In the genomic region with DNA sequence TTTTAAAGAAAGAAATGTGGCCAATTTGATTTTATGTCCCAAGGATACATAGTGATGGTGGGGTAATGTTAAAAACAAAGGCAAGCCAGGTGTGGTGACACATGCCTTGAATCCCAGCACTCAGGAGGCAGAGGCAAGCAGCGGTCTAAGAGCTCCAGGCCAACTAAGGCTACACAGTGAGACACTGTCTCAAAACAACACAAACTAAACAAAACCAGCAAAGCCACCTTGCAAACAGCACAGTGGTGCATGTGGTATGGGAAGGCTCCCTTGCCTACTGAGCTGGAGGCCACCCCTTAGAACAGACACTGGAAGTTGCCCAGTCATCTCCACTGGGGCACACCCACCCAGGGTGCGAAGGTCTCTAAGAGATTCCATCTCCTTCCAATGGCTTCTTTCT, we compare ENCODE assay signal across 9 mouse cellular contexts. TPM values are rescaled to one million over a fixed set of nuclear protein-coding genes. Genes with fewer than 3 reads are reported as not detected.
DNase-seq lines count a peak whose midpoint lies in the region; ATAC-seq and TF ChIP-seq lines count a peak whose summit lies in the region.
"Had no signal": no experiment of that assay in that cellular context is flagged by ENCODE, and none has a peak within 500 bp of the region (broad histone marks: within the 10 kb centered on the region; RNA-seq: fewer than 3 reads in every experiment).

No protein-coding gene starts in this region.

- H3K4me2 ChIP-seq in forebrain, embryonic 15.5 days (replicated peaks) = peak overlapping the region; percentile 86
- H3K4me2 ChIP-seq in liver, embryonic 11.5 days = peak overlapping the region; percentile 79
- peak overlapping the region; percentile 98 for H3K4me2 ChIP-seq in stomach, embryonic 14.5 days (replicated peaks; ENCODE audit: low read depth, low read length)

- peaks cover 28% of the 10 kb centered on the region for H3K4me1 ChIP-seq in forebrain, embryonic 15.5 days
- H3K4me1 ChIP-seq in liver, embryonic 11.5 days (replicated peaks; ENCODE audit: control insufficient read depth, insufficient read depth, low read length) = peaks cover 25% of the 10 kb centered on the region
- H3K4me1 ChIP-seq in stomach, embryonic 14.5 days (ENCODE audit: control insufficient read depth, insufficient read depth, low read length) = peaks cover 10% of the 10 kb centered on the region; the same call in 1 of the 2 replicates

- H3K27ac ChIP-seq in layer of hippocampus, adult 2 months = peak overlapping the region; percentile 94
- peak overlapping the region; percentile 85 for H3K27ac ChIP-seq in forebrain, embryonic 15.5 days (replicated peaks)
- H3K27ac ChIP-seq in liver, embryonic 11.5 days (ENCODE audit: low read depth, low read length) = no peak overlapping the region
- no peak overlapping the region for H3K27ac ChIP-seq in stomach, embryonic 14.5 days (ENCODE audit: low read length)

- H3K36me3 ChIP-seq in forebrain, embryonic 15.5 days = peaks cover 13% of the 10 kb centered on the region
- 0 out of 2 replicates have a peak, but pooled peaks cover 2% of the 10 kb centered on the region for H3K36me3 ChIP-seq in liver, embryonic 11.5 days (ENCODE audit: control insufficient read depth, insufficient read depth, low read length)
- H3K36me3 ChIP-seq in stomach, embryonic 14.5 days (ENCODE audit: control insufficient read depth, insufficient read depth, low read length) = peaks cover 8% of the 10 kb centered on the region

- no peaks in the 10 kb centered on the region for H3K27me3 ChIP-seq in forebrain, embryonic 15.5 days
- peaks cover 49% of the 10 kb centered on the region for H3K27me3 ChIP-seq in liver, embryonic 11.5 days (replicated peaks; ENCODE audit: control insufficient read depth, insufficient read depth, low read length)
- H3K27me3 ChIP-seq in stomach, embryonic 14.5 days (ENCODE audit: control insufficient read depth, insufficient read depth, low read length) = no peaks in the 10 kb centered on the region

- peak overlapping the region; percentile 100 for H3K9ac ChIP-seq in forebrain, embryonic 15.5 days (replicated peaks)
- no peak overlapping the region for H3K9ac ChIP-seq in liver, embryonic 11.5 days (ENCODE audit: low read depth, low read length)
- no peak overlapping the region for H3K9ac ChIP-seq in stomach, embryonic 14.5 days (replicated peaks; ENCODE audit: low read depth, low read length)

- no peak for DNase-seq in layer of hippocampus, adult 2 months (ENCODE audit: low spot score in 2 of 2)
- no peak for DNase-seq in layer of hippocampus, adult 18-20 months (ENCODE audit: low spot score in 2 of 2)
- no peak for DNase-seq in liver, embryonic 11.5 days (ENCODE audit: low spot score)
- no peak for DNase-seq in adrenal gland, adult 18-20 months (ENCODE audit: low spot score in 2 of 2)
- DNase-seq in spleen, postnatal 4 days (ENCODE audit: low spot score in 2 of 2) = no peak
- no peak for DNase-seq in retina, postnatal 1 day

- peak; percentile 5; the same call in 1 of the 2 replicates for ATAC-seq in forebrain, embryonic 15.5 days (replicated peaks)
- ATAC-seq in liver, embryonic 11.5 days (replicated peaks; ENCODE audit: low FRiP score) = no peak; the same call in 1 of the 2 replicates
- no peak for ATAC-seq in stomach, embryonic 14.5 days (ENCODE audit: insufficient number of reproducible peaks, insufficient read depth, low FRiP score, low read depth)

- H3K9me3 ChIP-seq in forebrain, embryonic 15.5 days = no peaks in the 10 kb centered on the region
- no peaks in the 10 kb centered on the region for H3K9me3 ChIP-seq in liver, embryonic 11.5 days (ENCODE audit: control insufficient read depth, low read length)
- H3K9me3 ChIP-seq in stomach, embryonic 14.5 days (ENCODE audit: control insufficient read depth, low read depth, low read length) = no peaks in the 10 kb centered on the region

- peak overlapping the region; percentile 88 for H3K4me3 ChIP-seq in layer of hippocampus, adult 2 months
- H3K4me3 ChIP-seq in forebrain, embryonic 15.5 days = peak overlapping the region; percentile 98
- H3K4me3 ChIP-seq in liver, embryonic 11.5 days (ENCODE audit: low read depth, low read length) = 0 out of 2 replicates have a peak overlapping the region, but pooled peaks have one; percentile 56
- no peak overlapping the region for H3K4me3 ChIP-seq in stomach, embryonic 14.5 days (ENCODE audit: low read depth, low read length)

- WGBS in forebrain, embryonic 15.5 days = 78% methylated on average over 2 of the region's 2 CpGs
- WGBS in liver, embryonic 11.5 days = 60% methylated on average over 2 of the region's 2 CpGs
- WGBS in stomach, embryonic 14.5 days = 69% methylated on average over 2 of the region's 2 CpGs

- no peak for TF ChIP-seq CTCF in layer of hippocampus, adult 2 months (conservative IDR thresholded peaks at IDR 0.05)

RNA-seq across cellular contexts. Expression of a gene that starts 1.0 kb away (rescaled TPM):
- total RNA-seq in layer of hippocampus, adult 2 months (2021) = 100 to 1,000 TPM in 1 of 2 experiments, 10 to 100 TPM in 1; 93.4 to 101 TPM
- 10 to 100 TPM; 84.2 to 86.8 TPM for total RNA-seq in layer of hippocampus, adult 18-20 months (2021)
- polyA plus RNA-seq in forebrain, embryonic 15.5 days (2015; fragmentation: Nextera tagmentation; extraction: Ambion mirVana) = 47.3 and 50.0 TPM in 2 replicates
- 3.4 and 4.7 TPM in 2 replicates for polyA plus RNA-seq in liver, embryonic 11.5 days (2014; fragmentation: Nextera tagmentation; extraction: Ambion mirVana)
- polyA plus RNA-seq in stomach, embryonic 14.5 days (2014; fragmentation: Nextera tagmentation; extraction: Ambion mirVana) = 8.6 and 10.3 TPM in 2 replicates
- total RNA-seq in adrenal gland, adult 18-20 months (2021) = 1 to 10 TPM; 1.3 to 2.7 TPM

RNA-seq across cellular contexts. Expression of a gene that starts 18.1 kb away (rescaled TPM):
- total RNA-seq in layer of hippocampus, adult 2 months (2021) = not detected
- total RNA-seq in layer of hippocampus, adult 18-20 months (2021) = not detected
- polyA plus RNA-seq in forebrain, embryonic 15.5 days (2015; fragmentation: Nextera tagmentation; extraction: Ambion mirVana) = not detected in 2 replicates
- 1.9 and 2.7 TPM in 2 replicates for polyA plus RNA-seq in liver, embryonic 11.5 days (2014; fragmentation: Nextera tagmentation; extraction: Ambion mirVana)
- polyA plus RNA-seq in stomach, embryonic 14.5 days (2014; fragmentation: Nextera tagmentation; extraction: Ambion mirVana) = 20.2 and 21.1 TPM in 2 replicates
- 1 to 10 TPM; 1.8 to 3.3 TPM for total RNA-seq in adrenal gland, adult 18-20 months (2021)

RNA-seq across cellular contexts. Expression of a gene that starts 31.0 kb away (rescaled TPM):
- not detected for total RNA-seq in layer of hippocampus, adult 2 months (2021)
- total RNA-seq in layer of hippocampus, adult 18-20 months (2021) = not detected
- polyA plus RNA-seq in forebrain, embryonic 15.5 days (2015; fragmentation: Nextera tagmentation; extraction: Ambion mirVana) = not detected in 2 replicates
- not detected in 2 replicates for polyA plus RNA-seq in liver, embryonic 11.5 days (2014; fragmentation: Nextera tagmentation; extraction: Ambion mirVana)
- polyA plus RNA-seq in stomach, embryonic 14.5 days (2014; fragmentation: Nextera tagmentation; extraction: Ambion mirVana) = not detected in 2 replicates
- total RNA-seq in adrenal gland, adult 18-20 months (2021) = not detected
- polyA plus RNA-seq: heart, embryonic 16.5 days had no signal

RNA-seq across cellular contexts. Expression of a gene that starts 40.4 kb away (rescaled TPM):
- 1 to 10 TPM; 2.1 to 2.5 TPM for total RNA-seq in layer of hippocampus, adult 2 months (2021)
- total RNA-seq in layer of hippocampus, adult 18-20 months (2021) = 1 to 10 TPM; 1.9 to 2.1 TPM
- 1.8 and 2.0 TPM in 2 replicates for polyA plus RNA-seq in forebrain, embryonic 15.5 days (2015; fragmentation: Nextera tagmentation; extraction: Ambion mirVana)
- polyA plus RNA-seq in liver, embryonic 11.5 days (2014; fragmentation: Nextera tagmentation; extraction: Ambion mirVana) = 21.4 and 23.5 TPM in 2 replicates
- polyA plus RNA-seq in stomach, embryonic 14.5 days (2014; fragmentation: Nextera tagmentation; extraction: Ambion mirVana) = 7.1 and 7.4 TPM in 2 replicates
- 1 to 10 TPM; 2.0 to 2.7 TPM for total RNA-seq in adrenal gland, adult 18-20 months (2021)

RNA-seq across cellular contexts. Expression of a gene that starts 42.2 kb away (rescaled TPM):
- total RNA-seq in layer of hippocampus, adult 2 months (2021) = not detected
- not detected for total RNA-seq in layer of hippocampus, adult 18-20 months (2021)
- polyA plus RNA-seq in forebrain, embryonic 15.5 days (2015; fragmentation: Nextera tagmentation; extraction: Ambion mirVana) = not detected in 2 replicates
- polyA plus RNA-seq in liver, embryonic 11.5 days (2014; fragmentation: Nextera tagmentation; extraction: Ambion mirVana) = 0.90 and 0.97 TPM in 2 replicates
- 2.6 TPM in 1 of 2 replicates, not detected in the other for polyA plus RNA-seq in stomach, embryonic 14.5 days (2014; fragmentation: Nextera tagmentation; extraction: Ambion mirVana)
- total RNA-seq in adrenal gland, adult 18-20 months (2021) = under 1 TPM; 0.64 to 0.66 TPM

Comparison
In these comparisons a context has a peak if more than half of its experiments do, and no peak if none do; other contexts are left out.
1. H3K27ac ChIP-seq: peak in layer of hippocampus, adult 2 months (single experiment) and forebrain, embryonic 15.5 days (single experiment); none in liver, embryonic 11.5 days (single experiment) and stomach, embryonic 14.5 days (single experiment).
2. RNA of a gene that starts 1.0 kb away (total RNA-seq): 93.4 to 101 TPM in layer of hippocampus, adult 2 months and 84.2 to 86.8 TPM in layer of hippocampus, adult 18-20 months; 1.3 to 2.7 TPM in adrenal gland, adult 18-20 months; every median in the first group is over 10 times any median in the second.
3. Peak in every context shown above with its lines, with median percentiles within 50 percentile points of each other: H3K4me2 ChIP-seq.